Mouse (Mus musculus) liver, embryonic 11.5 days (tissue): ENCODE results near the gene Mmab. TPM values are rescaled to one million over a fixed set of nuclear protein-coding genes. Genes with fewer than 3 reads are reported as not detected.

Experiments
- ATAC-seq: fragments of 200-750 bp; cut with Nextera tagmentation; replicated peaks from 2 replicates; pipeline ENCODE4 v1.8.0; 2017; ENCODE audit warnings: moderate number of reproducible peaks, mild to moderate bottlenecking, moderate TSS enrichment, moderate library complexity; ENCODE audit not compliant: low FRiP score
- DNase-seq: peaks from one replicate; pipeline ENCODE4 v3.0.0-alpha.2; 2017; ENCODE audit warnings: low spot score
- H3K27ac ChIP-seq: fragments of 300-500 bp; sonication (generic); 2 replicates; pipeline ENCODE4 v1.5.1; 2014; ENCODE audit warnings: mild to moderate bottlenecking, low read depth, low read length, control low read depth
- H3K27me3 ChIP-seq: fragments of 300-500 bp; sonication (generic); replicated peaks from 2 replicates; pipeline ENCODE4 v1.6.1; 2014; ENCODE audit warnings: low read length, mixed read lengths; ENCODE audit not compliant: control insufficient read depth, insufficient read depth
- H3K36me3 ChIP-seq: fragments of 300-500 bp; sonication (generic); 2 replicates; pipeline ENCODE4 v1.6.1; 2014; ENCODE audit warnings: mild to moderate bottlenecking, low read length, moderate library complexity, mixed read lengths; ENCODE audit not compliant: control insufficient read depth, insufficient read depth
- H3K4me1 ChIP-seq: fragments of 300-500 bp; sonication (generic); replicated peaks from 2 replicates; pipeline ENCODE4 v1.6.1; 2014; ENCODE audit warnings: low read length, mixed read lengths; ENCODE audit not compliant: control insufficient read depth, insufficient read depth
- H3K4me2 ChIP-seq: fragments of 300-500 bp; sonication (generic); 2 replicates; pipeline ENCODE4 v1.6.1; 2014; ENCODE audit warnings: mild to moderate bottlenecking, control low read depth, moderate library complexity
- H3K4me3 ChIP-seq: fragments of 300-500 bp; sonication (generic); 2 replicates; pipeline ENCODE4 v1.5.1; 2014; ENCODE audit warnings: low read depth, low read length, control low read depth
- H3K9ac ChIP-seq: fragments of 300-500 bp; sonication (generic); 2 replicates; pipeline ENCODE4 v1.6.1; 2014; ENCODE audit warnings: low read depth, low read length, control low read depth
- H3K9me3 ChIP-seq: fragments of 300-500 bp; sonication (generic); 2 replicates; pipeline ENCODE4 v1.6.1; 2016; ENCODE audit warnings: low read length, inconsistent platforms, mixed read lengths; ENCODE audit not compliant: control insufficient read depth
- WGBS: fragments of 180-500 bp; shearing (Covaris S2); extraction: QIAGEN DNeasy Blood & Tissue Kit; methylation state at CpG from one replicate; pipeline ENCODE4 v1.1.7; 2014; 5-methylcytosine and 5-hydroxymethylcytosine counted together
- polyA plus RNA-seq: library from polyadenylated mRNA; unstranded; fragments of >200 nt; fragmentation: Nextera tagmentation; extraction: Ambion mirVana; gene quantifications from 2 replicates; pipeline ENCODE4 v1.2.1, GENCODE M21; 2014

Gene Mmab
- polyA plus RNA-seq, 1 experiment from 2014 or later = 27.9 TPM

- no peak overlapping the region for H3K4me2 ChIP-seq
- DNase-seq = no peak
- no peak overlapping the region for H3K4me3 ChIP-seq
- H3K9me3 ChIP-seq = no peaks in the 10 kb centered on the region
- peak overlapping the region; percentile 52; the same call in 1 of the 2 replicates for H3K27ac ChIP-seq
- no peaks in the 10 kb centered on the region for H3K36me3 ChIP-seq
- H3K27me3 ChIP-seq = no peaks in the 10 kb centered on the region; the same call in 1 of the 2 replicates
- H3K9ac ChIP-seq = no peak overlapping the region
- 72% methylated on average over 4 of the region's 4 CpGs for WGBS
- peaks cover 20% of the 10 kb centered on the region for H3K4me1 ChIP-seq
- no peak for ATAC-seq
These were observed 24.1 kb upstream of the Mmab start for GRCm38 (mm10) chr5:114468007-114468406.

- Histone ChIP-seq H3K27me3 (no peaks in the 10 kb centered on the region; the same call in 1 of the 2 replicates), H3K4me2 (peak overlapping the region; percentile 48), H3K27ac (peak overlapping the region; percentile 52; the same call in 1 of the 2 replicates), H3K4me1 (peaks cover 20% of the 10 kb centered on the region), H3K9ac (no peak overlapping the region), H3K4me3 (peak overlapping the region; percentile 24; the same call in 1 of the 2 replicates), H3K9me3 (no peaks in the 10 kb centered on the region), H3K36me3 (no peaks in the 10 kb centered on the region)
- ATAC-seq (no peak; the same call in 1 of the 2 replicates), DNase-seq (peak; percentile 74)
- 5% methylated on average over 10 of the region's 13 CpGs for WGBS
These were observed 23.6 kb upstream of the Mmab start for GRCm38 (mm10) chr5:114467430-114467829.

- ATAC-seq = no peak
- 7% methylated on average over 11 of the region's 11 CpGs for WGBS
These were observed 23.2 kb upstream of the Mmab start for GRCm38 (mm10) chr5:114467019-114467418.

GRCm38 (mm10) chr5:114465641-114466040, 21.8 kb upstream of the Mmab start:
- H3K27me3 ChIP-seq = no peaks in the 10 kb centered on the region; the same call in 1 of the 2 replicates
- no peak for DNase-seq
- 64% methylated on average over 7 of the region's 7 CpGs for WGBS
- H3K4me1 ChIP-seq = peaks cover 28% of the 10 kb centered on the region
- no peaks in the 10 kb centered on the region for H3K9me3 ChIP-seq
- H3K9ac ChIP-seq = no peak overlapping the region
- H3K27ac ChIP-seq = no peak overlapping the region
- no peaks in the 10 kb centered on the region for H3K36me3 ChIP-seq
- ATAC-seq = no peak
- H3K4me2 ChIP-seq = no peak overlapping the region
- no peak overlapping the region for H3K4me3 ChIP-seq

More at GRCm38 (mm10) chr5:114467019-114467418, 23.2 kb upstream of the Mmab start:
- no peak overlapping the region for H3K27ac ChIP-seq
- peak overlapping the region; percentile 48 for H3K4me2 ChIP-seq
- no peaks in the 10 kb centered on the region; the same call in 1 of the 2 replicates for H3K27me3 ChIP-seq
- H3K36me3 ChIP-seq = no peaks in the 10 kb centered on the region
- peak overlapping the region; percentile 24; the same call in 1 of the 2 replicates for H3K4me3 ChIP-seq
- DNase-seq = no peak
- H3K4me1 ChIP-seq = peaks cover 20% of the 10 kb centered on the region
- H3K9ac ChIP-seq = no peak overlapping the region
- H3K9me3 ChIP-seq = no peaks in the 10 kb centered on the region

GRCm38 (mm10) chr5:114464561-114464960, 20.7 kb upstream of the Mmab start:
- ATAC-seq (no peak), DNase-seq (no peak)
- Histone ChIP-seq H3K4me3 (no peak overlapping the region), H3K27me3 (no peaks in the 10 kb centered on the region; the same call in 1 of the 2 replicates), H3K36me3 (no peaks in the 10 kb centered on the region), H3K9me3 (no peaks in the 10 kb centered on the region), H3K4me1 (peaks cover 28% of the 10 kb centered on the region), H3K4me2 (no peak overlapping the region), H3K9ac (no peak overlapping the region), H3K27ac (no peak overlapping the region)
- 86% methylated on average over 2 of the region's 2 CpGs for WGBS

GRCm38 (mm10) chr5:114462067-114463040, 18.5 kb upstream of the Mmab start:
- Histone ChIP-seq H3K36me3 (no peaks in the 10 kb centered on the region), H3K4me1 (peaks cover 22% of the 10 kb centered on the region), H3K9ac (no peak overlapping the region), H3K9me3 (no peaks in the 10 kb centered on the region), H3K4me3 (no peak overlapping the region), H3K4me2 (no peak overlapping the region), H3K27me3 (no peaks in the 10 kb centered on the region; the same call in 1 of the 2 replicates), H3K27ac (no peak overlapping the region)
- ATAC-seq (no peak), DNase-seq (no peak)
- WGBS = 77% methylated on average over 24 of the region's 24 CpGs

- H3K4me2 ChIP-seq = peak overlapping the region; percentile 3; the same call in 1 of the 2 replicates
- WGBS = 7% methylated on average over 7 of the region's 7 CpGs
- H3K9ac ChIP-seq = no peak overlapping the region
- no peaks in the 10 kb centered on the region for H3K9me3 ChIP-seq
- no peak overlapping the region for H3K4me3 ChIP-seq
- H3K27me3 ChIP-seq = no peaks in the 10 kb centered on the region; the same call in 1 of the 2 replicates
- H3K4me1 ChIP-seq = peaks cover 20% of the 10 kb centered on the region
- no peaks in the 10 kb centered on the region for H3K36me3 ChIP-seq
- peak; percentile 69 for ATAC-seq
- no peak overlapping the region for H3K27ac ChIP-seq
- DNase-seq = peak; percentile 79
These were observed 17.4 kb upstream of the Mmab start for GRCm38 (mm10) chr5:114461238-114461637.

GRCm38 (mm10) chr5:114456995-114457605, 13.2 kb upstream of the Mmab start:
- H3K4me2 ChIP-seq = no peak overlapping the region
- H3K4me1 ChIP-seq = peaks cover 12% of the 10 kb centered on the region
- WGBS = 81% methylated on average over 16 of the region's 16 CpGs
- DNase-seq (no peak), ATAC-seq (no peak)
- peaks cover 3% of the 10 kb centered on the region; the same call in 1 of the 2 replicates for H3K36me3 ChIP-seq
- H3K9me3 ChIP-seq = no peaks in the 10 kb centered on the region
- H3K27me3 ChIP-seq = no peaks in the 10 kb centered on the region
- no peak overlapping the region for H3K9ac ChIP-seq
- H3K27ac ChIP-seq = no peak overlapping the region
- H3K4me3 ChIP-seq = no peak overlapping the region
